Mouse (Mus musculus) limb, embryonic 11.5 days (tissue): ENCODE measurements around the gene Atp6v0b. TPM values are rescaled to one million over a fixed set of nuclear protein-coding genes. Genes with fewer than 3 reads are reported as not detected.
A peak's percentile ranks its signal among the peaks of the same experiment; 100 is the strongest.

Experiments
- ATAC-seq: fragments of 200-750 bp; cut with Nextera tagmentation; 2 replicates; pipeline ENCODE4 v1.8.0; 2017; ENCODE audit warnings: low read depth; ENCODE audit not compliant: insufficient number of reproducible peaks, low FRiP score, low TSS enrichment
- DNase-seq: peaks from one replicate; pipeline ENCODE4 v3.0.0-alpha.2; 2015; ENCODE audit warnings: low spot score
- H3K27ac ChIP-seq: fragments of 300-500 bp; sonication (generic); replicated peaks from 2 replicates; pipeline ENCODE4 v1.5.1; 2014; ENCODE audit warnings: low read depth, mild to moderate bottlenecking, low read length
- H3K27me3 ChIP-seq: fragments of 300-500 bp; sonication (generic); 2 replicates; pipeline ENCODE4 v1.6.1; 2014; ENCODE audit warnings: mild to moderate bottlenecking, low read length, mixed read lengths; ENCODE audit not compliant: control insufficient read depth, insufficient read depth
- H3K36me3 ChIP-seq: fragments of 300-500 bp; sonication (generic); 2 replicates; pipeline ENCODE4 v1.6.1; 2014; ENCODE audit warnings: mild to moderate bottlenecking, low read length, moderate library complexity, mixed read lengths; ENCODE audit not compliant: control insufficient read depth, insufficient read depth
- H3K4me1 ChIP-seq: fragments of 300-500 bp; sonication (generic); 2 replicates; pipeline ENCODE4 v1.6.1; 2014; ENCODE audit warnings: low read length, mixed read lengths; ENCODE audit not compliant: control insufficient read depth, insufficient read depth
- H3K4me2 ChIP-seq: fragments of 300-500 bp; sonication (generic); 2 replicates; pipeline ENCODE4 v1.6.1; 2014; ENCODE audit warnings: low read depth, mild to moderate bottlenecking, moderate library complexity; ENCODE audit not compliant: severe bottlenecking
- H3K4me3 ChIP-seq: fragments of 300-500 bp; sonication (generic); 2 replicates; pipeline ENCODE4 v1.5.1; 2014; ENCODE audit warnings: low read depth, low read length
- H3K9ac ChIP-seq: fragments of 300-500 bp; sonication (generic); 2 replicates; pipeline ENCODE4 v1.6.1; 2014; ENCODE audit warnings: mild to moderate bottlenecking, low read length
- H3K9me3 ChIP-seq: fragments of 300-500 bp; sonication (generic); 2 replicates; pipeline ENCODE4 v1.6.1; 2016; ENCODE audit warnings: low read length; ENCODE audit not compliant: control insufficient read depth
- WGBS: fragments of 180-500 bp; shearing (Covaris S2); extraction: QIAGEN DNeasy Blood & Tissue Kit; methylation state at CpG from one replicate; pipeline ENCODE4 v1.1.7; 2014; 5-methylcytosine and 5-hydroxymethylcytosine counted together
- polyA plus RNA-seq: library from polyadenylated mRNA; unstranded; fragments of >200 nt; fragmentation: Nextera tagmentation; extraction: Ambion mirVana; gene quantifications from 2 replicates; pipeline ENCODE4 v1.2.1, GENCODE M21; 2014

Gene Atp6v0b
- polyA plus RNA-seq, 1 experiment from 2014 or later: 158 TPM

GRCm38 (mm10) chr4:117914591-117915442 is 27.7 kb upstream of the Atp6v0b start, which contains the start of gene Ipo13:
Ipo13 (minus strand) TSS chr4:117914999.
- DNase-seq: peak; percentile 98
- Histone ChIP-seq H3K36me3 (peaks cover 7% of the 10 kb centered on the region; the same call in 1 of the 2 replicates), H3K27me3 (no peaks in the 10 kb centered on the region), H3K4me3 (peak within 1 kb of the TSS; percentile 81), H3K4me2 (peak within 1 kb of the TSS; percentile 99), H3K4me1 (peaks cover 21% of the 10 kb centered on the region), H3K9me3 (no peaks in the 10 kb centered on the region), H3K27ac (peak within 1 kb of the TSS; percentile 59; the same call in 1 of the 2 replicates), H3K9ac (peak within 1 kb of the TSS; percentile 78)
- peak; percentile 95 for ATAC-seq
- 0% methylated on average over 58 of the region's 61 CpGs for WGBS

GRCm38 (mm10) chr4:117914031-117914430 is 26.9 kb upstream of the Atp6v0b start:
- no peak for ATAC-seq
- H3K9ac ChIP-seq: peak overlapping the region; percentile 78
- WGBS: 22% methylated on average over 8 of the region's 8 CpGs
- peaks cover 21% of the 10 kb centered on the region for H3K4me1 ChIP-seq
- no peak for DNase-seq
- no peaks in the 10 kb centered on the region for H3K9me3 ChIP-seq
- H3K27me3 ChIP-seq: no peaks in the 10 kb centered on the region
- H3K4me3 ChIP-seq: peak overlapping the region; percentile 81
- peak overlapping the region; percentile 99 for H3K4me2 ChIP-seq
- peaks cover 7% of the 10 kb centered on the region; the same call in 1 of the 2 replicates for H3K36me3 ChIP-seq
- H3K27ac ChIP-seq: no peak overlapping the region

- Histone ChIP-seq H3K4me3 (peak overlapping the region; percentile 81), H3K4me2 (peak overlapping the region; percentile 99; the same call in 1 of the 2 replicates), H3K4me1 (peaks cover 21% of the 10 kb centered on the region), H3K27me3 (no peaks in the 10 kb centered on the region), H3K36me3 (peaks cover 7% of the 10 kb centered on the region; the same call in 1 of the 2 replicates), H3K27ac (no peak overlapping the region), H3K9ac (no peak overlapping the region), H3K9me3 (no peaks in the 10 kb centered on the region)
- no peak for DNase-seq
- ATAC-seq: no peak
- WGBS: 69% methylated on average over 3 of the region's 3 CpGs
Observed at GRCm38 (mm10) chr4:117913421-117913820, 26.3 kb upstream of the Atp6v0b start.

DNA sequence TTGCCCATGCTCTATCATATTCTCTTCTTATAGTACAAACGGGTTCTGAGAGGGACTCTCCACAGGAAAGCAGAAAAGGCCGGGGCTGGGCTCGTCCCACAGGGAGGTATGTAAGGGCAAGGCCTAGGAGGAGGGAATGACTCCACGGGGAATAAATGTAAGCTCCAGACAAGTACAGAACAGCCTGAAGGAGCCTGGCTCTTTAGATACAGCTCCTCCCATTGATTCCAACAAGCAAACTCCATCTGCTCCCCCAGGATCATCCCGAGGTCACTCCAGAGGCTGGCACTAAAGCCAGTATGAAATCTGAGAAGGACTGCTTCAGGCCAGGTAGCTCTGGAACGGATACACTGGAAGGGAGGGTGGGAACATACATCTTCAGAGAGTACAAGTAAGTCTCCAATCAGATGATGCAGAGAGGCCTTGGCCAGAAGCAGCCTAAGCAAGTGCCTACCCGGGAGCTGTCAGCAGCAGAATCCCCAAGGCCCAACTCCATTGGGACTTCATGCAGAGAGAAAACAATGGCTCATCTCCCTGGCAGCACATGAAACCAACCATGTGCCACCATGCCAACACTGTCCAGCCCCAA is 25.6 kb upstream of the Atp6v0b start:
- Histone ChIP-seq H3K27me3 (no peaks in the 10 kb centered on the region), H3K4me2 (no peak overlapping the region), H3K9ac (no peak overlapping the region), H3K4me3 (no peak overlapping the region), H3K36me3 (peaks cover 5% of the 10 kb centered on the region; the same call in 1 of the 2 replicates), H3K4me1 (peaks cover 21% of the 10 kb centered on the region), H3K27ac (no peak overlapping the region), H3K9me3 (no peaks in the 10 kb centered on the region)
- WGBS: 66% methylated on average over 7 of the region's 7 CpGs
- ATAC-seq (no peak), DNase-seq (no peak)

- DNase-seq: no peak
Observed at GRCm38 (mm10) chr4:117912131-117912561, 25.0 kb upstream of the Atp6v0b start.

DNA sequence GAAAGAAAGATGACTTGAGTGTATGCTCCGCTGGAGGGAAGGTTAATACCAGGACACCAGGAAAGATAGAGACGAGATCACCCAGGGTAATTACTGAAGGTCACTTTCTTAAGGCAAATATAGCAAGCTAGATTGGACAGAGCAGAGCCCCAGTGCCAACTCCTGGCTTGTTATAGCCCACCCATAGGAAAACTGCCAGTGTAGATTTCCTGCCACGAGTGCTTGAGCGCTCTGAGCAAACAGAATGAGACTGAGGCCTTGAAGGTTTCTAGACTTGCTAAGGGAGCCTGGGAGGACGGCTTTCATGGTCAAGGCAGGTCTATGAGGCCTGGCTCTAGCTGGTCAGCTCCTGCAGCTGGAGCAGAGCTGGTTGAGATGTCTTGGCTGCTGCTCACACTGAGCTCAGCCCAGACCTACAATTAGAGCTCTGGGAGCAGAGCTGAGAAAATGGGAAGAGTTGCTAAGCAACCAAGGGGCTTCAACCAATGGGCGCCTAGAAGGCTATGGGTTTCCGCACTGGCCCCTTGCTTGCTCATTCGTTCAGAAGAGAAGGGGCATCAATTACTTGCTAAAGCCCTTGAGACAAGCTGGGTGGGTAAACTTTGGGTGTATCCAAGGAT is 21.8 kb upstream of the Atp6v0b start:
- Histone ChIP-seq H3K27me3 (no peaks in the 10 kb centered on the region), H3K9me3 (no peaks in the 10 kb centered on the region), H3K4me3 (no peak overlapping the region), H3K4me2 (no peak overlapping the region), H3K4me1 (peaks cover 13% of the 10 kb centered on the region), H3K27ac (no peak overlapping the region), H3K9ac (no peak overlapping the region), H3K36me3 (peaks cover 15% of the 10 kb centered on the region; the same call in 1 of the 2 replicates)
- no peak for DNase-seq
- WGBS: 81% methylated on average over 8 of the region's 8 CpGs
- no peak for ATAC-seq

More at GRCm38 (mm10) chr4:117912131-117912561, 25.0 kb upstream of the Atp6v0b start:
- 92% methylated on average over 13 of the region's 13 CpGs for WGBS
- Histone ChIP-seq H3K4me3 (no peak overlapping the region), H3K27me3 (no peaks in the 10 kb centered on the region), H3K4me2 (no peak overlapping the region), H3K9me3 (no peaks in the 10 kb centered on the region), H3K9ac (no peak overlapping the region), H3K27ac (no peak overlapping the region), H3K36me3 (peaks cover 5% of the 10 kb centered on the region; the same call in 1 of the 2 replicates), H3K4me1 (peaks cover 21% of the 10 kb centered on the region)
- ATAC-seq: no peak

- 94% methylated on average over 3 of the region's 3 CpGs for WGBS
- DNase-seq: no peak
- Histone ChIP-seq H3K27me3 (no peaks in the 10 kb centered on the region), H3K4me1 (no peaks in the 10 kb centered on the region), H3K4me2 (no peak overlapping the region), H3K36me3 (peaks cover 24% of the 10 kb centered on the region), H3K27ac (no peak overlapping the region), H3K9me3 (no peaks in the 10 kb centered on the region), H3K4me3 (no peak overlapping the region), H3K9ac (no peak overlapping the region)
- ATAC-seq: no peak
Observed at GRCm38 (mm10) chr4:117906196-117906595, 19.1 kb upstream of the Atp6v0b start.

- H3K4me2 ChIP-seq: no peak overlapping the region
- H3K27ac ChIP-seq: no peak overlapping the region
- ATAC-seq (no peak), DNase-seq (no peak)
- H3K36me3 ChIP-seq: peaks cover 32% of the 10 kb centered on the region
- no peak overlapping the region for H3K4me3 ChIP-seq
- H3K9me3 ChIP-seq: no peaks in the 10 kb centered on the region
- no peak overlapping the region for H3K9ac ChIP-seq
- H3K27me3 ChIP-seq: no peaks in the 10 kb centered on the region
- 92% methylated on average over 8 of the region's 8 CpGs for WGBS
- H3K4me1 ChIP-seq: no peaks in the 10 kb centered on the region
Observed at GRCm38 (mm10) chr4:117904761-117905160, 17.6 kb upstream of the Atp6v0b start.
